Mouse (Mus musculus) lung, adult 18-20 months (tissue): ENCODE measurements around the gene Bhmt2.
A peak's percentile ranks its signal among the peaks of the same experiment; 100 is the strongest.

Source experiments
- DNase-seq, 2 experiments: peaks; one replicate each; pipeline ENCODE4 v3.0.0; 2022; ENCODE audit warnings: mixed read lengths in 2 of 2

Bhmt2 gene

DNA sequence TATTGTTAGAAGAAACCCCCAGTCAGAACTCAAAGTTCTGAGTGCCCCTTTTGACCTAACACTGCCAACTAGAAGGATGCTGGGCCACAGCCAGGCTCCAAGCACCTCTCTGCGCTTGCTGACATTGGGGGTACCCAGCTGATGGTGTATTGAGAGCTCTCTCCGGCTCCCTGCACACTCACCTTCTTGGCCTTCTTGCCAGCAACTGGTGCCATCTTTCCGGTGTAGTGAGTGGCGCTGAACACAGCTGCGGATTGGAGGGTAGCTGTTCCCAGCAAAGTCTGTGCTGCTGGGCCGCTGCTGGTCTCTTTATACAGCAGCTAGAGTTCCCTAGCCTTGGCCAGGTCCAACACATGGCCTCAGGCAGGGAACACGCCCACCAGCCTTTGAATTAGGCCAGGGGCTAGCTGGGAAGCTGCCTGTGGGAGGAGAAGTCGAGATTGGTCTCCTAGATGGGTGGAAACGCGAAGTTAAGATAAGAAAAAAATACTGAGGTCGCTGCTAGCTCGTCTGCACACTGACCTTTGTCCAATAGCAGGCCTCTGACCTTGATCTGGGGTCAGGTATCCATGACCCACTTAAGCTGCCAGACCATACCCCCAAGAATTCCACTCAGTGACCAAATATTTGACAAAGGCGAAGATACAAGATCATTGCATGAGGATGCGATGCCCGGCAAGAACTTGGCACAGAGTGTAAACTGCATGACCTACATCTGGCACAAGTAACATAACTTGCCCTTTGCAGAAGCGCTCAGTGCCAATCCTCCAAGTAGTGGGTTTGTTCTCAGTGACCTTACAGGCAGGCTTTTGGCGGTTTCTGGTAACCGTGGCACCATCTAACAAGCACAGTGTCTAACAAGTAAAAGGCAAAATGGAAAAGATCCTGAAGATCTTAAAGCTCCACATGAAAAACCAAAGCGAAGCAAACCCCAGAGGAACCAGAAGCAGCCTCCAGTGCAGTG lies 36.5 kb downstream of the Bhmt2 start, which contains the start of gene Bhmt:
TSS of gene Bhmt (minus strand) at position 680 of the 964 bp plus-strand sequence.
- no peak for DNase-seq

DNA sequence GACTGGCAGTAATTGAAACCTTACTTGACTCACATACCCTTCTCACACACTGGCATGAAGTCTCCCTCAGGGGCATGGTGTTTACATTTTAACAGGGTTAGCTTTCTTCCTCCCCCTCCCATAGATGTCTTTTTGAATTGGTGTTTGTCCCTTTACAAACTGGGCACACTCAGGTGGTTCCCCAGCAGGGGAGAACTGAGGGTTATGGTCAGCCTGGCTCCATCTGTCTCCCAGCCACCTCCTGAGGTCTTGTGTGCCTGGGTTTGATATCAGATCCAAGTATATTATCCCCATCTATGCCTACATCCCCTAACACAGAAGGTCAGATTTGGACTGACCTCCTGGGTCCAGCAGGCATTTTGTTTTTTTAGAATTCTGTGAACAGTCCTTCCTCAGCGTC lies 37.5 kb downstream of the Bhmt2 start:
- no peak for DNase-seq

DNA sequence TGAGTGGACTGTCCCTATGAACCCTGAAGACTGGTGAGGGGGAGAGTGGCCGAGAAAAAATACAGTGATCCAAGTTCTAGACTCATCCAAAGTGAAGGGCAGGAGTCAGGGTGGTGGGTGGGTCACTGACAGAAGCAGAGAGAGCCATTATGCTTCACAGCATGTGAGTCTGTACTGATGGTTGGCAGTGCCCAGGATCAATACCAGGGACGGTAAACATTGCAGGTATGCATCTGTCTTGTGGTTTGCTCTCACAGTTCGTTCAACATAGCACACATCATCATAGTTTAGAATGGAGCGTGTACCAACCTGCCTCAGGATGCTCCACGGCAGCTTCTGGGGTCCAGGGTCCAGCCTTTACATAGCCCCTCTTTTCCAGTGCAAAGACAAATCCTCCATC lies 41.2 kb downstream of the Bhmt2 start:
- DNase-seq = no peak

DNA sequence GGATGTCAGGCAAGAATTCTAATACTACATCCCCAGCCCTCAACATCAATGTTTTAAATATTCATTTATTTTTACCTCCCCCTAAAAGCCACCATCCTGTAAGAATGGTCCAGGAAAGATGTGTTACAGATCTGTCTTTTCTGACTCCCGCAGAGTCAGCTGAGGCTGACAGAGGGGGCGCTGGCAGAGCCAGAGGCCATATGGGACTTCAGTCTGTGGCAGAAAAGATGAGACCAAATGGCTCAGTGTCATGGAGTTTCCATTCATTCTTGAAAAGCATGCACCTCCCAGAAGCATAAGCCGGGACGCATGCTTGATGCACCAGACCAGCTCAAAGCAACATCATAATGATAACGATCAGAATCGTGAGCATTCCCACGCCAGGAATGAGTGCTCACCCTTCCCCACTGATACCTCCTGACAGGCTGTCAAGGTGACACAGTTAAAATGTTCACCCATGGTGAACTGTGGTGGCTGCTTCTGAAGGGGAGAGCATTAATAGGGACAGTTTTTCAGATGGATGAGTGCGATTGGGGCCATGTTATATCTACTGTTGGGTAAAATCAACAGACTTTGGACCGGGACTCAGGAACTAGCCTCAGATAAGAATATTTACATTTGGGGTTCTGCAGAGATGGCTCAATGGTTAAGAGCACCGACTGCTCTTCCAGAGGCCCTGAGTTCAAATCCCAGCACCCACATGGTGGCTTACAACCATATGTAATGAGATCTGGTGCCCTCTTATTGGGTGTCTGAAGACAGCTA lies 43.0 kb downstream of the Bhmt2 start:
- DNase-seq = no peak

DNA sequence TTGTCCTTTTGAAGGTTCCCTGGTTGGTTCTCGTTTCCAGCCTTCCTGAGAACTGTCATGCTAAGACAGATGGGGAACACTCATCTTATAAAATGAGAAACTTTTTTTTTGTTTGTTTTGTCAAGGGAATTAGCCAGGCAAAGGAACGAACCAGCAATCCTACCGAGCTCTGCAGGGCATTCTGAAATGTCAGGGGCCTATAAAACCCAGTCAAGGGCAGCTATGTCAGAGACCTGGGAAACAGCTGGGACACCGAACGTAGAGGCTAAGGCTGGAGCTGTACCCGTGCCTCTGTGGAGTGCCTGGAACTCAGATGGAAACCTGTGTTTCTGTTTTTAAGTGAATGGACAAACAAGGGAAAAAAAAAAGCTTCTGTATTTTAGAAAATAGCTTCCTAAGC lies 45.2 kb downstream of the Bhmt2 start:
- no peak for DNase-seq

DNA sequence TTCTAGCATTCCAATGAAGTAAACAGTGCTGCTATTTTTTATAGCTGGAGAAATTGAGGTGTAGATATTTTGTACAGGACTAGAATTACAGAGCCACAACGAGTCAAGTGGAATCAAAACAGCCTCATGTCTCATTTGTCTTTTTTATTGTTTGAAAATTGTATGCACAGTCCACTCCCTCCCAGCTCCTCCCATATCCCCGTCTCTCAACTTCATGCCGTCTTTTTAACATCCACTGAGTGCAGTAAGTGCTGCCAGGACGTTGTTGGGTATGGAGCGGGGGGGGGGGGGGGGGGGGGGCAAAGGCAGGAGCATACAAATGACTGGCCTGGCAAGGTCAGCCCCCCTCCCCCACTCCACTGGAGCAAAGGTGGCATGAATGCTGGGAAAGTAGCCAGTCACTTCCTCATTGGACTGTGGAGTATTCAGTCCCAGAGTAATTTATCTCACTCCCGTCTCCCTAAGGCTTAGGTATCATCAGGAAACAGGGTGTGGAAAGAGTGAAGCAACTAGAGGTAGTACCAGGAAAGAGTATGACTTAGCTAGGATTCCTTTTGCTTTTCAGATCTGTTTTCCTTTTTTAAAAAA lies 59.6 kb downstream of the Bhmt2 start:
- DNase-seq = no peak

DNA sequence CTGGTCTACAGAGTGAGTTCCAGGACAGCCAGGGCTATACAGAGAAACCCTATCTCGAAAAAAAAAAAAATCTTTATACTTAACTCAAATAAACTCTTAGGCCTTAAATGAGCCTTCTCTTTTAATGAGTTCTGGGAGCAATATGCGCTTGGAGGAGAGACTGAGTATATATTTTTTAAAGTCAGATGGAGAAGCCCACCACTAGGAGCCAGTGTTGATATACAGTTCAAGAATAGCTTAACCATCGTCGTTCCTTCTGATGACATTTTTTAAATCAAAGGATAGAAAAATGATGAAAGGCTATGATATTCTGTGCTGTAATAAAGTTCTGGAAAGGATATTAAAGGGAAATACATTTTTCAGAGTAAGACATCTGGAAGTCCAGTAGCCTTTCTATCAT lies 60.3 kb downstream of the Bhmt2 start:
- no peak for DNase-seq

DNA sequence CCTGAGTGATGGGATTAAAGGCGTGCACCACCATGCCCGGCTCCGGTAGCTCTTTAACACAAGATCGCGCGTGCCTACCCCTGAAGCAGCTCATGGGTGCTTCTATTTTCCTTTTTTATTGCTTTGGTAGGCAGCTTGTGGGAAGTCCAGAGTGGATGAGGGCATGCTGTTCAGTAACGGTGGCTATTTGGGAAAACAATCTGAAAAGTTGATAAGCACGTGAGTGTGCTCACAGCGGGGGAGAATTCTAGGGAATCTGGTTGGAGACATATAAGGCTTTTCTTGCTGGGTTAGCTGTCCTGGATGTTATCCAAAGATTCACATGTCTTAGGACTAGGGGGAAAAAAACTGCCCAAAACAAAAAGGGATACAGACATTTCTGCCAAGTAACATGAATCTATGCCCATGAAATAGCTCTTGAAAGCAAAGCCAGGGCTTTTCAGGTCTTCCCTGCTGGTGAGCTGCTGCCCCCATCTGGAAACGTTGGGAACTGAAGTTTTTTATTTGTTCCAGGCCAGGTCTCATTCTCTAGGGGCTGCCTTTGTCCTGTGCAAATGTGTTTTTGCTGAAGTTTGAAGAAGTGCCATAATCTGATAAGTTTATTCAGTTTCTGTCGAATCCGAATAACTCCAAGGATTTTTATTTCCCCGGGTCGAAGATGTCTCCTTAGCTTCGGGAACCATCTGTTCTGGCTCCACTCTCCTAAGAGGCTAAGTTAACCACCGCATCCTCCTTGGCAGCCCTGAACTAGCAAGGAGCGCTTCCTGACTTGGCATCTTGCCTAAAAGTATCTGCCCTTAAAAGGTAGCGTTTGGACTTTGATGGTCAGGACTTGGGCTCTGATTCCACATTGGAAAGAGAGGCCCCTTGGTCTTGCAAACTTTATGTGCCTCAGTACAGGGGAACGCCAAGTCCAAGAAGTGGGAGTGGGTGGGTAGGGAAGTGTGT lies 61.2 kb downstream of the Bhmt2 start:
- DNase-seq = peak; percentile 32 to 58

DNA sequence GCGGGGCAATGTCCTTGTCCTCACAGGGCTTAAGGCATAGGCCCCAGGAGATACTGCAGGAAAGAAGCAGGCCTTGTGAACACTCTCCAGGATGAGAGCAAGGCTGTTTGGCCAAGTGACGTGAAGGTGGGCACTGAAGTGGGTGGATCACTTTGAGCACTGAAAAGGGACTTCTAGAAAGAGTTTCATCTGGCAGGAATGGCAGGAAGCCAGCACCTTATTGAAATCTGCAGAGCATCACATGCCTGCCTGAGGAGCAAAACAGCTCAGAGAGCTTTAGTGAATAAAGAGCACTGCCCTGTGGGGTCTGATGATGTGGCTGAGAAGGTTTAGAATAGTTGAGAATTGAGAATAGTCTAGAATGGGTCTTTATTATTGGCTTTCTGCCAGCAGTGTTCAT lies 65.6 kb downstream of the Bhmt2 start:
- no peak for DNase-seq

DNA sequence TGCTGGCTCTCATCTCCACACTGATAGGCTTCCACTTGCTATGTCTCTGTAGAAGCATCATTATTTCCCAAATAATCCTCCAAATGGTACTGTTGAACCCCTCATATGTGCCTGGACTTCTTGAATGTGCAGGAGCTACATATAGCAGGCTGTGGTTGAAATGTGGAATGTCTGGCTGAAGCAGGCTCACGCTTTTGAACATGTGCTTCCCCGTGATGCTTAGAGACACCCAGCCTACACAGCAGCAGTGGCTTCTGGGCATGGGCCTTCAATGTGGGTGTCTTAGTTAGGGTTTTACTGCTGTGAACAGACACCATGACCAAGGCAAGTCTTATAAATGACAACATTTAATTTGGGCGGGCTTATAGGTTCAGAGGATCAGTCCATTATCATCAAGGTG lies 66.4 kb downstream of the Bhmt2 start:
- DNase-seq = no peak

DNA sequence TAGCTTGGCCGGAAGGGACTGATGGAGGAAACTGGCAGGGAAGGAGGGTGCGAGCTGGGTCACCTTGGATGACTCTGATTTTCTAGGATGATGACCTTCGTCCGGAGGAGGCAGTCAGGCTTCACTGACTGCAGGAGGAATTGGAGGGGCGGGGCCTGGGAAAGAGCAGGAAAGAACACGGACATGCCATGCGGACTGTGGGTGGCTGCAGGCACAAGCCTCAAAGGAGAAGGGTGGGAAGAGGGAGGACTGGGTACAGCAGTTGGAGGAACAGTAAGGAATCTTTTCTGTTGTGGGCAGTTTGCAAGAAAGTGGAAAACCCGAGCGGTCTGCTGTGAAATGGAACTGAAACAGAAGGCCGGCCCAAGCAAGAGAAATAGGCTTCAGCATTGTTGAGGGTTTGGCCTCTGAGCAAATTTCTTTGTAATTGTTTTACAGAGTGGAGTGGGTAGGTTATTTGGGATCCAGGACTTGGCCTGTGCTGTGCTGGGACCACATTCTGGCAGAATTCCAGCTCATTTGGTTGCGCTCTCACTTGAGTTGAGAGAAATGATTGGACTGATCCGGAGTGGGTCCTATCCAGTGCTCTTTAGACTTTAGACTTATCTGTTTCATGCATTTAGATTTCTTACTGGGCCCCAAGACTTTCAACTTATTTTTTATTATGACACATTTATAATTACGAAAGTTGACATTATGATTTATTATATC lies 67.1 kb downstream of the Bhmt2 start:
- DNase-seq = no peak
